Mouse (Mus musculus): ENCODE data around the gene Parp2. TPM values are rescaled to one million over a fixed set of nuclear protein-coding genes. Genes with fewer than 3 reads are reported as not detected.
"Not testable (repeated sequence)": the region's sequence is repeated elsewhere in the genome, so short reads cannot be mapped to it uniquely, and the experiment has no call there.

Gene Parp2
- 10 to 100 TPM; 28.7 to 31.1 TPM for total RNA-seq (2021)
- long read RNA-seq, experiment 1, transcript Parp2-201 (16 exons, 1,894 nt), result major isoform, 26 of 35 reads
- long read RNA-seq, experiment 1, partial matches to known transcripts, result 4 of 35 reads
- long read RNA-seq, experiment 1, other reads (novel, unspliced or antisense), result 4 of 35 reads
- long read RNA-seq, experiment 2, transcript Parp2-201 (16 exons, 1,894 nt), result major isoform, 23 of 34 reads
- long read RNA-seq, experiment 2, partial matches to known transcripts, result 5 of 34 reads
- long read RNA-seq, experiment 2, other reads (novel, unspliced or antisense), result 4 of 34 reads

DNA sequence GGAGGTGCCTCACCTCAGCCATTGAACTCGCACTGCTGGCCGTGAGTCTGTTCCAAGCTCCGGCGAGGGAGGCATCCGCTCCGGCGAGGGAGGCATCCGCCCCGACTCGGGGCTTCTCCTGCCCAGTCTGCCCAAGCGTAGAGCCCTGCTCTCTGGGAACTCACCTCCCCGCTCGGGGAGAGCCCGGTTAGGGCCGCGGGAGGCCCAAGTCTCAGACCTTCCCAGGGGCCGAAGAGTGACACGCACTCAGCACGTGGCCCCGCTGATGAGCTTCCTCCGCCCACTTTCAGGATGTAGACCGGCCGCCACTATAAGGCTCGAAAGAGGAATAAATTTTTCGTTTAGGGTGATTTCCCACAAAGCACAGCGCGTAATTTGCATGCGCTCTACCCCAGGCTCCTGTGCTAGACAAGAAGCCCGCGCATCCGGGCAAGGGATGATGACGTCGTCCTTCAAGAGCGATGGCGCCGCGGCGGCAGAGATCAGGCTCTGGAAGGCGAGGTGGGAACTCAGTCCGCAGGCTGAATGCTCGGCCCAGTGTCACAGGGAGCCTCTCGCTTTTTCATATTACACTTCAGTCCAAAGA, at the start of gene Parp2, which contains the start of gene Ccnb1ip1:
Gene Parp2 (plus strand): TSS at position 355 of the 586 bp plus-strand sequence.
Gene Ccnb1ip1 (minus strand): TSS at position 246 of the 586 bp plus-strand sequence.
- DNase-seq, result peak; percentile 98

DNA sequence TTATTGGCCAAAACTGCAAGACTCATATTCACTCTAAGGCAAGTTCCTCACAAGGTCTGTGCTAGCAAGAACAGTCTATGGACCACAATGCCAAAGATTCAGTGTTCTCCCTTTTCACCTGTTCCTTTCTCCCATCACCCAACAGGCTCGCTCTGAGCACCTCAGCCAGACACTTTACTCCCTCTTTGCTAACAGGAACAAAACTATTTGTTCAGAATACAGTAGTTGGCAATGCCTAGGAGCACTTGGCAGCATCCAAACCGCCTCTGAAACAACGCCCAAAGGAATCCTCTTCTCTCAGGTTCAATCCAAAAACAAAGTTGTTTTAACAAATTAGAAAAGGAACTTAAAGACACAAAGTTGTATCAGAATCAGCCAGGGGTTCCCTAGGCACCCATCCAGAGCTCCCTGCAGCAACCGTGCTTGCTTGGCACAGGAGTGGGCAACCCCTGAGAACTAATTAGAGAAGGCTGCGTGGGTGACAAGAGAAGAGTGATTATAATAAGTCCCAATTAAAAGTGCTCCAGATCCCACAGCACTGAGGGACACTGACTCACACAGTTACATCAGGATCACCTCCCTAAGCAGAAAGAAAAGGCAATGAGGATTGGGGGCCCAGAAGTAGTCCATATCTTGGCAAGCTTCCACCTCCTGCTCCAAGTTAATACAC, 49.1 kb upstream of the Parp2 start:
- DNase-seq, result no peak

DNA sequence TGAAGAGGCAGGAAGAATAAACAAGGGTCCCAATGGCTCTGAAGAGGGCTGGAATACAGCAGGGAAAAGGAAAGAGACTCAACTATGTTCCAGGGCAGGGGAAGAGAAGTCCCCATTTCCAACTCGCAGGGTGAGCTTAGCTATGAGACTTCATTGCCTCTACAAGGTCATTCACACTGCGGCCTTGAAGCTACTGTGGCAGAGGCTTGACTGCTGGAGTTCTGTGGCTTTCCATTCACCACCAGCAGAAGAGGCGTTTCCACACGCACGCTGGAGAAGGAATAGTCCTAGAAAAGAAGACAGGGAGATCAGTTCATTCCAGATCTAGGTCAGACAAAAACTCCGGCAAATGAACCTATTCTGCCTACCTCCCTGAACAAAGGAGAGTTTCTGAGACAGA, 41.9 kb upstream of the Parp2 start:
- DNase-seq, result peak; percentile 39

DNA sequence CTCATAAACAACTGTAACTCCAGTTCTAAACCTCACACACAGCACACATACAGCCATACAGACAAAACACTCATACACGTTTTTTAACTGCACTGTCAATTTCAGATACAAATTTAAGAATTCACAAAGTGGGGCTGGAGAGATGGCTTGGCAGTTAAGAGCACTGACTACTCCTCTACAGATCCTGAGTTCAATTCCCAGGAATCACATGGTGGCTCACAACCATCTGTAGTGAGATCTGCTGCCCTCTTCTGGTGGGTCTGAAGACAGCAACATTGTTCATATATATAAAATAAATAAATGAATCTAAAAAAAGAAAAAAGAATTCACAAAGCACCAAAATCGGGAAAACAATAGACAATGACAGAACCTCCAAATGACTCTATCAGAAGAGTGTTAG, 36.3 kb upstream of the Parp2 start:
- DNase-seq, result peak; percentile 9

DNA sequence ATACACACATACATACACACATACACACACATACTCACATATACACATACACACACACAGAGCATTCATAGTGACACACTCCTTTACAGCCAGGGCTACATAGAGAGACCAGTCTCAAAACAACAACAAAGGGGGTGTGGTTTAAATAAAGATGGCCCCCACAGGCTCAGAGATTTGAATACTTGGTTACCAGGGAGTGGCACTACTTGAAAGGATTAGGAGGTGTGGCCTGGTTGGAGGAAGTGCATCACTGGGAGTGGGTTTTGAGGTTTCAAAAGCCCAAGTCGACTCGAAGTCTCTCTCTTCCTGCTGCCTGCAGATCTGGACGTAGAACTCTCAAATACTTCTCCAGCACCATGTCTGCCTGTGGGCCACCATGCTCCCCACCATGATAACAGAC, 25.5 kb upstream of the Parp2 start:
- DNase-seq, result no peak

DNA sequence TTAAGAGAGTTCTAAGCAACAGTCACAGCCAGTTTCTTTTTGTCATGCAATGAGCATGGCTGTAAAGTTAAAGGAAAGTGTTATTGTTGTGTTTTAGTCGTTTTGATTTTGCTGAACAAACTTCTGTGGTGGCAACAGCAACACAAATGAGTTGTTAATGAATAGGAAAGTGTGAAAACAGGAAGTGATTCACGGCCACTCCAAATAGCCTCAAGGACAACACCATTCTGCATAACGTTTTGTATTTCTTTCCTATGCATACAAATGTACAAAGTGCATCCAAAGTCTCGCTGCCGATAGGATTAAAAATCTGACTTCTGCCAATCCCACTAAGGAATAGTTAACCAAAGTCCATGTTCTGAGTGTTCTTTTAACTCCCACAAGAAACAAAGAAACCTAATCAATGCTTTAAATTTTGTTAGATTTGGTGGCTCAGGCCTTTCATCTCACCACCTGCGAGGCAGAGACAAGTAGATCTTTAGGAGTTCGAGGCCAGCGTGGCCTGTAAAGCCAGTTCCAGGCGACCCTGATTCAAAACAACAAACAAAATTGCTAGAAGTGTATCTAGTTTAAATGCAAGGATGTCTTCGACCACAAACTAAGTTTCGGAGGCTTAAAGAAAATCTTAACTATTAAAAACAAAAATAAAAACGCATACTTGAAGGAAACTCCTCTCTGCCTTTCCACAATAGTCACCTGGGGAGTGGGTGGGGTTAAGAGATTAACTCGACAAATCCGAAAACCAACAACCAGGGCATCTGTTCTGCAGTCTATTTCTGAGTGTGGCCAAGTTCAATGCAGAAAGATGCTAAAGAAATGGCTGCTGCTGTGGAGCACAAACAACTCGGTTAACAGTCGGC, 23.0 kb upstream of the Parp2 start:
- DNase-seq, result peak; percentile 12

DNA sequence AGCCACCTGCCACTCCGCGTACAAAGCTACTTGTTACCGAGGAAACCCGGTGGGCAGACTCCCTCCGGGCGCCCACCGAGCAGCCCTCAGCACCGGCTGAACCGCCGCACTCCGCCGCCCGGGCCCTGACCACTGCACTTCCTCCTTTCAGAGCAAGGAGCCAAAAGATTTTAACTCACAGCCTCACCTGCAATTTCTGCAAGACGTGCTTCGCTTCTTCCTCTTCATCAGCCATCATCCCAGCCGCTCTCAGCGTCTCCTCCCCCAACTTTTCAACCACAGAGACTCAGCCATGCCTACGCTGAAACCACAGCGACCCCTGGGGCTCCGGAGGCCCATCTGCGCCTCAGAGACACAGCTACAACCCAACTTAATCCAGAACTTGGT, 22.4 kb upstream of the Parp2 start, which contains the start of gene Ttc5:
Gene Ttc5 (minus strand): TSS at position 269 of the 387 bp plus-strand sequence.
- DNase-seq, result peak; percentile 96

DNA sequence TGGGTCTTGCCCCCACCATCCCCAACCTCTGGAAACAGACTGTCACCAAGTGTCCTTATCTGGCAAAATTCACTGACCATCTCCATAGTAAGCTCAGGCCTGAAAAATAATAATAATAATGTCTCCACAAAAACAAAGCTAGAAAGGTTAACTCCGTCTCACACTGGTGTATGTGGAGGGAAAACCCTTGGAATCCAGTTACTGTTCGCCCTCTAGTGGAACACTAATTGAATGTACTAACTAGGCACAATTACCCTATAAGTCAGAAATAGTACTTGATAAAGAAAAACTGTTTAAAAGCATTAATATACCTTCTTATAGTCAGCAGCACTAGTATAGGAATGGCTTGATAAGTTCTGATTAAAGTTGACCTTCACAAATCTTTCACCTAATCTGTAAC, 19.5 kb upstream of the Parp2 start:
- DNase-seq, result no peak

DNA sequence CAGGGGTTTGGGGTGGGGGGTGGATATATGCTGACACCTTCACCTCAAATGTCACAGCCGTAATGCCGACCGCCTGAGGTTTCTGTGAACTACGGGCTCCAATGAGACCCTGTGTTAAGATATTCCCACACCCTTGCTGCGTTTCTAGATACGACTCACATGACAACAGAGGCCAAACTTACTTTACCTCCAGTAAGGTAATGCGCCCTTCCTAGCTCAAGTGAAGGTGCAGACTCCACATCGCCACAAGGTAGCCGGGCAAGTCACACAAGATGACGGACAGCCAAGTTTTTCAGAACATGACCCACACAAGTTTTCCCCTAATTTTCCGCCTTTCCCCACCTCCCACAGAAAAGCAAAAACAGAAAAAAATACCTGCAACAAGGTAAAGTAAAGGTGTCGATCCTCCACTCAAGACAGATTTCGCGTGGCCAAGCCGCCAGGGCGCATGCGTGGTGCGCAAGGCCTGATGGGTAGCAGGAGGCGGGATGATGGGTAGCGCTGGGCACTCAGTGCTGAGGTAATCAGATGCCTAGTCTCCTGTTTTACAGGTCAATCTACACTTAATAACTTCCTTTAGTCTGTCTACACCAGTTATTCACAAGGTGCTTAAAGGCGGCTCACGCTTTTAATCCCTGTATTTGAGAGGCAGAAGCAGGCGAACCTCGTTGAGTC, 12.2 kb upstream of the Parp2 start:
- no peak for DNase-seq

DNA sequence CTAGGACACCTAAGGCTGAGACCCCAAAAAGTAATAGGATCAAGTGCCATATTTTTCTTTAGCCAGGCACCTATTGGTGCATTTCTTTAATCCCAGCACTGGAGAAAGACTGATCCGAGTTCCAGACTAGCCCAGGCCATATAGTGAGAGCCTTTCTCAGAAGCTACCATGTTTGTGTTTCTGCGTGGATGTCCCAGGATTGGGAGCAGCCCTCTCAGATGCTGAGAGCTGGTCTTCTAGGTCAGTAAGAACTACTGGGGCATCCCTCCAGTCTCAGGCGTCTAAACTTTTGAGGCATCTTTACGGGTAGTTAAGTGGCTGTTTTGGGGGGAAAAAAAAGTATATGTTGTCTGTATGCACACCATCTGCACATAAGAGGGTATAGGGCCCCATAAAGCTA, 11.7 kb upstream of the Parp2 start:
- DNase-seq, result no peak

DNA sequence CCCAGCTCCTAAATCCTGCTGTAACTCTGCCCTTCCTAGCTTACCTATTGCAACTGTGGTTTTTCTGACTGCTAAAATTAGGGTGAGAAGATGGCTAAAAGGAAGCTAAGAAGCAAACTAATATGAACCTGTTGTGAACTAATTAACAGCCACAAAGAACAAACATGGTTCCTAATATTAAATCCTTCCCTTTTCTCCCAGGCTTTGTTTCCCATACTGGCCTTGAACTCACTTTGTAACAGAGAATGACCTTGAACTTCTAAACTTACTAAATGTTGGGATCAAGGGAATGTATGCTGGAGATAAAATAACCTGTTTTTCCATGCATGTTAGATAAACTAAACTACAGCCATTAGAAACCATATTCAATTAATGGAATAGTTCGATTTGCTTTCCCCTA, 11.2 kb upstream of the Parp2 start:
- no peak for DNase-seq

DNA sequence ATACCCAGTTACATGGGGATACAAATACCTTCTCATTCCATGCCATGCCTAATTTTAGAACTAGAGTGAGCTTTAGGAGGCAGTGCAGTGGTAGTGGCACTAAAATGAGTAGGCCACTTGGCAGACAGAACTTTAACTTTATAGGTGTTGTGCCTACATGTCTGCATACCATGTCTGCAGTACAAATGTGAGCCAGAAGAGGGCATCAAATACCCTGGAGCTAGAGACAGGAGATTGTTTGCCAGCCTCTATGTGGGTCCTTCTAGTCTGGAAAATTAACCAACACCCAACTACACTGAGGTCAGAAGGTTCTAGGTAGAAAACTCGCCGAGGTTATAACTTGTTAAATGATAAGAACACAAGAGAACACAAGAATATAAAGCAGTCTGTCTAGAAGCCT, 9.1 kb upstream of the Parp2 start:
- peak; percentile 8 for DNase-seq

DNA sequence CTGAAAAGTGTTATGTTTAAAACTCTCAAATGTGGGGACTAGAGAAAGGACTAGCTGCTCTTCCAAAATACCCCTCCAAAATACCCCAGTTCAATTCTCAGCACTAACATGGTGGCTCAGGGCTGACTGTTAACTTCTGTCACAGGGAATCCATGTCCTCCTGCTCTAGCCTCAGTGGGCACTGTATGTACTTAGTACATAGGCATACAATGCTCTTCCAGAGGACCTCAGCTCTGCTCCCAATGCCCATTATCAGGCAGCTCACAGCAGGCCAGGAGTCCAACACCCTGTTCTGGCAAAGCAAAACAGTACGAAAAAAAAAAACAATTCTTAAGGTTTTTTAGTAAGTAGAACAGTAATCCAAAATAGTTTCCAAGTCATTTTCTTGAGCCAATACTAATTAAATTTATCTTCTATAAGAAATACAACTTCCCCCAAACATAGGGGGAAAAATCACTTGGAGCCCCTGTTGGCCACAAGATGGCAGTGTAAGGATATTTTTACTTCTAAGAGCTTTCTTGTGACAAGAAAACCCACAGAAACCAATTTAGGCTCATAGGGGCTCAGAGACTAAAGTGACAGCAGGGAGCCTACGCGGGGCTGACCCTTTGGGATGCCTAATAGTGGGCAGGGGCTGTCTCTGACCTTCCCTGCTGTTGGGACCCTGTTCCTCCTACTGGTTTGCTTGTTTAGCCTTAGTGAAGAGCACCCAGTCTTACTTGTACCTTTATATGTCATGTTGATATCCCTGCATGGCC, 8.0 kb upstream of the Parp2 start:
- DNase-seq, result peak; percentile 32

DNA sequence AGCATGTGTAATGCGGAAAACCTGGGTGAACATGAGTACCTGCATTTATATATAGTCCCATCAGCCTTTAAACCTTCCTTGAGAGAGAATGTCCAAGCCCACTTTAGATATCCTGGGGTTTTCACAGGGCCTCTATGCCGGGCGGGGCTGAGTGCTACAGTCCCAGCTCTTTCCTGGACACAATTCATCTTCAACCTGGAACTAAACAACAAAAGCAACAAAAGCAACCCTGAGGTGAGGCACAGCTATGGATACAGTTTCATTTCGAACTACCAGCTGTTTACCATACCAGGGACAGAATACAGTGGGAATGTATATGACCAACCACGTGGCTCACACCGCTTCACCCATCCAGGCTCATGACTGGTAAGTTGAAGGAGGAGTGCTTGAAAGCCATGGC, 5.2 kb upstream of the Parp2 start:
- DNase-seq, result no peak

DNA sequence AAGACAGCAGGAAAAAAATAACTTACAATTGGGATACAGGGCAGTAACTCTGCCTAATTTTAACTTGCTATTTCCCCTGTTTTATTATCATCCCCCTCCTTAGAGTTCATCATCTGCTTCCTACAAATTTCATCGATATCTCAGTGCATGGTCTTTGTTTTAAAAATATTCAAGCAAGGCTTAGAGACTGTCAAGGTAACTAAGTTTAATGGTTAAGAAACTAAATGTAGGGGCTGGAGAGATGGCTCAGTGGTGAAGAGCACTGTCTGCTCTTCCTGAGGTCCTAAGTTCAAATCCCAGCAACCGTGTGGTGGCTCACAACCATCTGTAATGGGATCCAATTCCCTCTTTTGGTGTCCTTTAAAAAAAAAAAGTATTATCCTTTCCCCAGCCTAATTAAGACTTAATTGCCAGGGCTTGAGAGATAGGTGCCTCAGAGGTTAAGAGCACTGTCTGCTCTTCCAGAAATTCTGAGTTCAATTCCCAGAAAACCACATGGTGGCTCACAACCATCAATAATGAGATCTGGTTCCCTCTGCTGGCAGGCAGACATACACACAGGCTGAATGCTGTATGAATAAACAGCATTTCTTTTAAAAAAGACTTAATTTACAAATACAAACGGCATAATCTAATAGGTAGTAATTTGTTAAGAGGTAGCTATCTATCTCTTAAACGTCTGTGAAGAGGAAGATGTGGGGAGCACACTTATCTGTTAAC, 4.6 kb upstream of the Parp2 start:
- peak; percentile 8 for DNase-seq

DNA sequence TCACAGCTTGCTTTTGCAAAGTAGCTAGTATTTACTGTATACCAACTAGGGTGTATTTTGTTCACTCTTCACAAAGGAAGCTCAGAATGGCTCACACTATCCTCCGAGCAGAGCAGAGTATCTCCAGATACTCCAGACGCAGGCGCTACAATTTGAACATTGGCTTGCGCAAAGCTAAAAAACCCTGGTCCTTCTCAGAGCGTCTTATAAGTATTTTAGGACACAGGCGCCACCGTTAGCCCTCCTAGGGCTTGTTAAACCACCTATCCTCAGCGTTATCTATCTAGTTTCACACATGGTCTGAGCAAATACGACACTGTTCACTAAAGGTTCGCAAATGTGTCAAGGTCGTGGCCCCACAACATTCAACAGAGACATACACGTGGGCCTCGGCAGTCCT, 3.0 kb upstream of the Parp2 start:
- no peak for DNase-seq

DNA sequence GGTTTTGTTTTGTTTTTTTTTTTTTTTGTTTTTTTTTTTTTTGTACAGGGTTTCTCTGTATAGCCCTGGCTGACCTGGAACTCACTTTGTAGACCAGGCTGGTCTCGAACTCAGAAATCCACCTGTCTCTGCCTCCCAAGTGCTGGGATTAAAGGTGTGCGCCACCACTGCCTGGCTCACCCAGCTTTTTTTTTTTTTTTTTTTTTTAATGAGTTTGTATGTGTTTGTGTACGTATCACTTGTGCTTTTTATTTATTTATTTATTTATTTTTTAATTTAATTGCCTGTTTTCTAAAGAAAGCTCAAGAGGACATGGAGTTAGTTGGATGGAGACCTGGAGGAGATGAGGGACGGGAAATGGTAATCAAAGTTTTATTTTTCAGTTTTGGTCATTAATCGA, 1.2 kb upstream of the Parp2 start:
- DNase-seq, result not testable (repeated sequence)

DNA sequence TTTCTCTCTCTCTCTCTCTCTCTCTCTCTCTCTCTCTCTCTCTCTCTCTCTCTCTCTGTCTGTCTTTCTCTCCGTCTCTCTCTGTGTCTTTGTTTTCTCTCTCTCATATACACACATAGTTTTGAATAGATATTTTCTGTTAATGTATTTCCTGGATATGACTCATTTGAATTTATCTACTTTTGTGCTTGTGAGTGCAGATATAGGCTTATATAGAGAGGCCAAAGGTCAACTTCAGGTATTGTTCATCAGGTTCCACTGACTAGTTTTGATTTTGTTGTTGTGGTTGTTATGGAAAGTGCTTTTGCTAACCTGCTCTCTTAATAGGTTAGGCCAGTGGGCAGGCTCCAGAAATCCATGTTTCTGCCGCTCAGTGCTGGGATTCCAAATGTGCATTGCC, 5.4 kb downstream of the Parp2 start:
- no peak for DNase-seq

DNA sequence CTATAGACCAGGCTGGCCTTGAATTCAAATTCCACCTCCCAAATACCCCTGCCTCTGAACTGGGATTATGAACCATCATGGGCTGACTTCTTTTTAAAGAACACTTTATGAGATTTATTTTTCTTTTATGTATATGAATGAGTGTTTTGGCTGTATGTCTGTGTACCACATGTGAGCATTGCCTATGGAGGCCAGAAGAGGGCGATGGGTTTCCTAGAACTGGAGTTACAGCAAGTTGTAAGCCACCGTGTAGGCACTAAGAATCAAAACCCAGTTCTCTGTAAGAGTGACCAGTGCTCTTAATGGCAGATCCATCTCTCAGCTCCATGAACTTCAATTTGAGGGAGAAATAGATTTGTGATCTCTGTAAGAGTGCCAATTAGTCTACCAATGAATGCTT, 15.6 kb downstream of the Parp2 start:
- DNase-seq, result no peak

DNA sequence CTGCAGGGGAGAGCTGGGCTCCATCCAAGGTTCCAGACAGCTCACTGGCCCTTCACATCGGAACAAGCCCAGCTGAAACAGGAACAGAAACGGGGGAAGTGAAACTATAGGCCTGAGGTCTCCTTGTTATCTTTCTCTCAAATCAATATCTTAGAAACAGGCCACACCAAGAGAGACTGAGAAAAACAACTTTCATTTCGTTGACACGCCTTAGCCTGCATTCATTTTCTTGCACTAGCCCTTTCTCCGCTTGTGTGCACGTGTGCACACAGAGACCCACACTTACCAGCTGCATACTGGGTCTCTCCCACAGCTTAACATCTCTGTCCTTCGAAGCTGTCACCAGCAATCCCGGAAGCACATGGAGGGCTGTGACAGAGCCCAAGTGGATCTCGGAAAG, 16.6 kb downstream of the Parp2 start:
- DNase-seq, result no peak

DNA sequence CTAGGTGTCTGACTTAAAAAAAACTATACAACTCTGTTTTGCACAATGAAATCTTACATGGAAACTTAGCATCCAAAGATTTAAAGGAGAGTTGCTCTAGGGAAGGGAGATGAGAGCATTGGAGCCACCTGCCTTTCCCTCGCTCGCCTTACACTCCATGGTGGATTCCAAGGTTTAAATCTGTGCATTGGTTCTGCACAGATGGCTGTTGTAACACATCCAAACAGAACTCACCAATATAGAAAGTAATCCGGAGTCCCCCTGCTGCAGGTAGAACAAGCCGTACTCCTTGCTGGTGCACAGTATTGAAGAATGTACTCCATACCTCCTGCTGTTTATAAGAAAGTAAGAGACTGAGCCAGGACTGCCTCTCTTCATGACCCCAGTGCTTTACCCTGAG, 18.9 kb downstream of the Parp2 start:
- no peak for DNase-seq
